Mouse (Mus musculus) mouse trophoblast stem cell (cell line): ENCODE results near the gene Zfp341.

Experiments
- in situ Hi-C, 2 experiments: fragments of 300-500 bp; cut with MseI, MboI; formaldehyde crosslinking; loops; 2 replicates in 1 of 2; 3 replicates in 1 of 2; pipeline ENCODE4 v1.15.1; 2025

The Zfp341 gene

GRCm38 (mm10) chr2:154633039-154633742 lies 20.1 kb downstream of the Zfp341 start:
- in situ Hi-C loops: no loop called here

GRCm38 (mm10) chr2:154633876-154634644 lies 21.0 kb downstream of the Zfp341 start:
- in situ Hi-C loops: no loop called here

GRCm38 (mm10) chr2:154635826-154636225 lies 22.7 kb downstream of the Zfp341 start:
- in situ Hi-C loops: no loop called here

GRCm38 (mm10) chr2:154638521-154638920 lies 25.4 kb downstream of the Zfp341 start:
- in situ Hi-C loops: no loop called here

- in situ Hi-C loops: no loop called here
Measured at GRCm38 (mm10) chr2:154639115-154639514, 26.0 kb downstream of the Zfp341 start.

GRCm38 (mm10) chr2:154641176-154641575 lies 28.1 kb downstream of the Zfp341 start:
- in situ Hi-C loops: no loop called here

- in situ Hi-C loops: no loop called here
Measured at GRCm38 (mm10) chr2:154642005-154642459, 28.9 kb downstream of the Zfp341 start.

- in situ Hi-C loops: no loop called here
Measured at GRCm38 (mm10) chr2:154642712-154643385, 29.8 kb downstream of the Zfp341 start.

- in situ Hi-C loops: no loop called here
Measured at GRCm38 (mm10) chr2:154646634-154647033, 33.5 kb downstream of the Zfp341 start.

GRCm38 (mm10) chr2:154648086-154648485 lies 35.0 kb downstream of the Zfp341 start:
- in situ Hi-C loops: no loop called here

- in situ Hi-C loops: no loop called here
Measured at GRCm38 (mm10) chr2:154650404-154650803, 37.3 kb downstream of the Zfp341 start.

- in situ Hi-C loops: no loop called here
Measured at GRCm38 (mm10) chr2:154651363-154651762, 38.3 kb downstream of the Zfp341 start, which contains the start of gene Chmp4b. Gene Chmp4b (plus strand): TSS chr2:154651705.

- in situ Hi-C loops: no loop called here
Measured at GRCm38 (mm10) chr2:154654976-154655375, 41.9 kb downstream of the Zfp341 start.

GRCm38 (mm10) chr2:154655878-154656414 lies 42.8 kb downstream of the Zfp341 start:
- in situ Hi-C loops: no loop called here

- in situ Hi-C loops: no loop called here
Measured at GRCm38 (mm10) chr2:154656710-154657485, 43.8 kb downstream of the Zfp341 start.

- in situ Hi-C loops: no loop called here
Measured at GRCm38 (mm10) chr2:154657486-154658237, 44.6 kb downstream of the Zfp341 start.

- in situ Hi-C loops: no loop called here
Measured at GRCm38 (mm10) chr2:154659070-154659469, 46.0 kb downstream of the Zfp341 start.

- in situ Hi-C loops: no loop called here
Measured at GRCm38 (mm10) chr2:154659531-154660074, 46.5 kb downstream of the Zfp341 start.

GRCm38 (mm10) chr2:154668680-154669079 lies 55.6 kb downstream of the Zfp341 start:
- in situ Hi-C loops: no loop called here

- in situ Hi-C loops: no loop called here
Measured at GRCm38 (mm10) chr2:154670106-154670505, 57.0 kb downstream of the Zfp341 start.
